Mouse (Mus musculus): ENCODE results near the gene Sycp3.

- TF ChIP-seq CTCF (IDR thresholded peaks at IDR 0.05; ENCODE audit: extremely low read depth, insufficient read depth, insufficient read length, insufficient replicate concordance) (no peak), POLR2A (IDR thresholded peaks at IDR 0.05; ENCODE audit: low read depth, low read length) (no peak)
These were observed 33.3 kb downstream of the Sycp3 start for GRCm38 (mm10) chr10:88492658-88493057.

Measured in spleen, adult 2 months (tissue).